Mouse (Mus musculus) G1E (cell line): Measurements from ENCODE around the gene Fosb.

Source experiments
- CTCF ChIP-seq: IDR thresholded peaks from 2 replicates; pipeline ENCODE4 v1.5.1; 2012; ENCODE audit warnings: low read depth, low read length, inconsistent platforms, mixed read lengths
- GATA1 ChIP-seq: IDR thresholded peaks from 2 replicates; pipeline ENCODE4 v1.6.1; 2012; ENCODE audit warnings: borderline replicate concordance, low read length, inconsistent platforms, mixed read lengths
- GATA2 ChIP-seq: IDR thresholded peaks from 2 replicates; pipeline ENCODE4 v1.6.1; 2012; ENCODE audit warnings: low read depth, low read length, inconsistent platforms, borderline replicate concordance
- POLR2AphosphoS5 ChIP-seq: IDR thresholded peaks from 2 replicates; pipeline ENCODE4 v1.6.1; 2012; ENCODE audit warnings: low read depth, low read length, inconsistent platforms; ENCODE audit not compliant: insufficient replicate concordance
- TAL1 ChIP-seq: conservative IDR thresholded peaks from 2 replicates; pipeline ENCODE4 v1.6.1; 2012; ENCODE audit warnings: low read depth, low read length, inconsistent platforms, mixed read lengths

- TF ChIP-seq CTCF (no peak), TAL1 (no peak), GATA1 (no peak), POLR2AphosphoS5 (no peak), GATA2 (no peak)
Observed at GRCm38 (mm10) chr7:19301461-19302263, 8.2 kb downstream of the Fosb start.
